Mouse (Mus musculus) erythroblast, embryonic 14.5 days (primary cell): ENCODE measurements at regions not wholly inside any gene's neighbourhood (a gene's known extent, or its start where the extent isn't known, plus 50 kb on each side); places are given as distances from the start of the nearest gene placed in this dataset.

Source experiments
- H3K27me3 ChIP-seq: 2 replicates; pipeline ENCODE4 v1.6.1; 2012; ENCODE audit warnings: inconsistent platforms; ENCODE audit not compliant: control insufficient read depth
- H3K36me3 ChIP-seq: 2 replicates; pipeline ENCODE4 v1.6.1; 2012; ENCODE audit warnings: mild to moderate bottlenecking, inconsistent platforms; ENCODE audit not compliant: control insufficient read depth
- H3K4me1 ChIP-seq: 2 replicates; pipeline ENCODE4 v1.6.1; 2012; ENCODE audit warnings: inconsistent platforms; ENCODE audit not compliant: control insufficient read depth
- H3K4me3 ChIP-seq: replicated peaks from 2 replicates; pipeline ENCODE3; 2012; ENCODE audit warnings: moderate library complexity, mild to moderate bottlenecking, inconsistent platforms
- H3K9me3 ChIP-seq: 2 replicates; pipeline ENCODE4 v1.6.1; 2012; ENCODE audit warnings: low read length, inconsistent platforms, mixed read lengths; ENCODE audit not compliant: control insufficient read depth
- GATA1 ChIP-seq: IDR thresholded peaks from 2 replicates; pipeline ENCODE4 v1.6.1; 2012; ENCODE audit warnings: low read length, inconsistent platforms, mixed read lengths
- TAL1 ChIP-seq: IDR thresholded peaks from 3 replicates; pipeline ENCODE4 v1.6.1; 2012; ENCODE audit warnings: low read length, inconsistent platforms, mixed read lengths

GRCm38 (mm10) chr3:148679121-148679520 lies 311.2 kb downstream of the Adgrl2 start:
- Histone ChIP-seq H3K4me1 (no peaks in the 10 kb centered on the region), H3K9me3 (peaks cover 6% of the 10 kb centered on the region; the same call in 1 of the 2 replicates), H3K4me3 (no peak overlapping the region), H3K36me3 (no peaks in the 10 kb centered on the region), H3K27me3 (no peaks in the 10 kb centered on the region)
- no peak for TF ChIP-seq TAL1
- TF ChIP-seq GATA1, result no peak

- TF ChIP-seq GATA1, result no peak
- TF ChIP-seq TAL1, result no peak
- H3K27me3 ChIP-seq, result no peaks in the 10 kb centered on the region
- H3K4me1 ChIP-seq, result no peaks in the 10 kb centered on the region
- no peak overlapping the region for H3K4me3 ChIP-seq
- H3K9me3 ChIP-seq, result peaks cover 6% of the 10 kb centered on the region; the same call in 1 of the 2 replicates
- no peaks in the 10 kb centered on the region for H3K36me3 ChIP-seq
These were observed 314.3 kb downstream of the Adgrl2 start for GRCm38 (mm10) chr3:148676025-148676424.

GRCm38 (mm10) chr3:148662888-148663477 lies 327.4 kb downstream of the Adgrl2 start:
- Histone ChIP-seq H3K4me1 (no peaks in the 10 kb centered on the region), H3K27me3 (no peaks in the 10 kb centered on the region), H3K36me3 (no peaks in the 10 kb centered on the region), H3K9me3 (no peaks in the 10 kb centered on the region), H3K4me3 (no peak overlapping the region)
- TF ChIP-seq TAL1 (no peak), GATA1 (no peak)

- H3K36me3 ChIP-seq, result no peaks in the 10 kb centered on the region
- H3K27me3 ChIP-seq, result no peaks in the 10 kb centered on the region
- H3K4me1 ChIP-seq, result no peaks in the 10 kb centered on the region
- no peak for TF ChIP-seq TAL1
- TF ChIP-seq GATA1, result no peak
- H3K9me3 ChIP-seq, result no peaks in the 10 kb centered on the region; the same call in 1 of the 2 replicates
- no peak overlapping the region for H3K4me3 ChIP-seq
These were observed 331.3 kb downstream of the Adgrl2 start for GRCm38 (mm10) chr3:148659024-148659423.

GRCm38 (mm10) chr3:148658368-148658767 lies 332.0 kb downstream of the Adgrl2 start:
- Histone ChIP-seq H3K36me3 (no peaks in the 10 kb centered on the region), H3K27me3 (no peaks in the 10 kb centered on the region), H3K9me3 (no peaks in the 10 kb centered on the region; the same call in 1 of the 2 replicates), H3K4me3 (no peak overlapping the region), H3K4me1 (no peaks in the 10 kb centered on the region)
- no peak for TF ChIP-seq TAL1
- no peak for TF ChIP-seq GATA1

GRCm38 (mm10) chr3:148656187-148656586 lies 334.2 kb downstream of the Adgrl2 start:
- no peaks in the 10 kb centered on the region for H3K27me3 ChIP-seq
- H3K4me1 ChIP-seq, result no peaks in the 10 kb centered on the region
- H3K36me3 ChIP-seq, result no peaks in the 10 kb centered on the region
- no peaks in the 10 kb centered on the region; the same call in none of the 2 replicates for H3K9me3 ChIP-seq
- no peak overlapping the region for H3K4me3 ChIP-seq
- no peak for TF ChIP-seq GATA1
- TF ChIP-seq TAL1, result no peak

- no peaks in the 10 kb centered on the region for H3K27me3 ChIP-seq
- TF ChIP-seq GATA1 (no peak), TAL1 (no peak)
These were observed 340.1 kb downstream of the Adgrl2 start for GRCm38 (mm10) chr3:148650241-148650640.

GRCm38 (mm10) chr3:148644924-148645323 lies 345.4 kb downstream of the Adgrl2 start:
- Histone ChIP-seq H3K4me1 (no peaks in the 10 kb centered on the region), H3K27me3 (no peaks in the 10 kb centered on the region), H3K9me3 (peaks cover 9% of the 10 kb centered on the region), H3K36me3 (no peaks in the 10 kb centered on the region), H3K4me3 (no peak overlapping the region)
- TF ChIP-seq TAL1 (no peak), GATA1 (no peak)

More at GRCm38 (mm10) chr3:148650241-148650640, 340.1 kb downstream of the Adgrl2 start:
- Histone ChIP-seq H3K4me1 (no peaks in the 10 kb centered on the region), H3K4me3 (no peak overlapping the region), H3K9me3 (peaks cover 6% of the 10 kb centered on the region), H3K36me3 (no peaks in the 10 kb centered on the region)

- no peaks in the 10 kb centered on the region for H3K36me3 ChIP-seq
- H3K4me3 ChIP-seq, result no peak overlapping the region
- no peaks in the 10 kb centered on the region for H3K27me3 ChIP-seq
- no peaks in the 10 kb centered on the region for H3K4me1 ChIP-seq
- TF ChIP-seq TAL1 (no peak), GATA1 (no peak)
- peaks cover 21% of the 10 kb centered on the region for H3K9me3 ChIP-seq
These were observed 348.8 kb downstream of the Adgrl2 start for GRCm38 (mm10) chr3:148641581-148641980.

- no peaks in the 10 kb centered on the region for H3K36me3 ChIP-seq
- peaks cover 21% of the 10 kb centered on the region for H3K9me3 ChIP-seq
- H3K4me1 ChIP-seq, result no peaks in the 10 kb centered on the region
- TF ChIP-seq TAL1, result no peak
- no peak for TF ChIP-seq GATA1
- H3K27me3 ChIP-seq, result no peaks in the 10 kb centered on the region
- no peak overlapping the region for H3K4me3 ChIP-seq
These were observed 349.7 kb downstream of the Adgrl2 start for GRCm38 (mm10) chr3:148640680-148641101.
